ENCODE assay signal across 17 mouse cellular contexts in genomic region chr7:105218281-105218680, GRCm38 (mm10).
"Had no signal": no experiment of that assay in that cellular context is flagged by ENCODE, and none has a peak within 500 bp of the region (broad histone marks: within the 10 kb centered on the region; RNA-seq: fewer than 3 reads in every experiment).

No protein-coding gene starts in this region.

- DNase-seq: heart, adult 2 months; heart, postnatal 10 days; heart, postnatal 14 days; heart, postnatal 36 days; heart, postnatal 4 days; kidney, adult 11 months; kidney, adult 18-20 months; kidney, adult 2 months; kidney, adult 8-10 months; kidney, adult 9 months; kidney, postnatal 10 days; kidney, postnatal 14 days; kidney, postnatal 25 days; kidney, postnatal 36 days; kidney, postnatal 4 days; layer of hippocampus, adult 9-11 months; layer of hippocampus, postnatal 36 days had no signal
